11 mouse cellular contexts compared by ENCODE assay signal in genomic region chr15:40018792-40019151, GRCm38 (mm10).
A peak's percentile ranks its signal among the peaks of the same experiment; 100 is the strongest.
DNase-seq lines count a peak whose midpoint lies in the region; ATAC-seq lines count a peak whose summit lies in the region.
"Had no signal": no experiment of that assay in that cellular context is flagged by ENCODE, and none has a peak within 500 bp of the region (broad histone marks: within the 10 kb centered on the region; RNA-seq: fewer than 3 reads in every experiment).

No protein-coding gene starts in this region.

- intact Hi-C loops in heart, postnatal 36 days (cut with DNase I) = no loop called here

- no peaks in the 10 kb centered on the region for H3K36me3 ChIP-seq in heart, embryonic 14.5 days (ENCODE audit: control insufficient read depth, insufficient read depth, low read length)
- no peaks in the 10 kb centered on the region for H3K36me3 ChIP-seq in forebrain, embryonic 14.5 days (ENCODE audit: control insufficient read depth, insufficient read depth, low read length)
- H3K36me3 ChIP-seq: limb, embryonic 15.5 days had no signal

- H3K9me3 ChIP-seq in heart, embryonic 14.5 days (ENCODE audit: control insufficient read depth, low read length) = no peaks in the 10 kb centered on the region
- H3K9me3 ChIP-seq in forebrain, embryonic 14.5 days (replicated peaks; ENCODE audit: control insufficient read depth, low read length) = no peaks in the 10 kb centered on the region
- H3K9me3 ChIP-seq: limb, embryonic 15.5 days had no signal

- peaks cover 8 to 22% of the 10 kb centered on the region in 2 experiments for H3K4me1 ChIP-seq in heart, embryonic 14.5 days (ENCODE audit: control insufficient read depth in 2 of 2, insufficient read depth in 2 of 2, low read length in 2 of 2)
- H3K4me1 ChIP-seq in forebrain, embryonic 14.5 days (ENCODE audit: control insufficient read depth, insufficient read depth, low read length) = peaks cover 9% of the 10 kb centered on the region; the same call in 1 of the 2 replicates
- H3K4me1 ChIP-seq: limb, embryonic 15.5 days had no signal

- no peaks in the 10 kb centered on the region for H3K27me3 ChIP-seq in heart, embryonic 14.5 days (ENCODE audit: control insufficient read depth, insufficient read depth, low read length)
- H3K27me3 ChIP-seq in forebrain, embryonic 14.5 days (replicated peaks; ENCODE audit: control insufficient read depth, insufficient read depth, low read length) = no peaks in the 10 kb centered on the region
- H3K27me3 ChIP-seq: limb, embryonic 15.5 days had no signal

- peak overlapping the region in 1 of 2 experiments; percentile 66; a peak in 1 of 4 replicates for H3K27ac ChIP-seq in heart, embryonic 14.5 days (replicated peaks in 1 of 2; ENCODE audit: control insufficient read depth in 1 of 2, insufficient read depth in 1 of 2, low read depth in 2 of 2, low read length in 2 of 2)
- H3K27ac ChIP-seq in forebrain, embryonic 14.5 days (ENCODE audit: low read depth, low read length) = no peak overlapping the region
- H3K27ac ChIP-seq: limb, embryonic 15.5 days; stomach, postnatal 0 days had no signal

- no peak for ATAC-seq in heart, embryonic 14.5 days (ENCODE audit: insufficient number of reproducible peaks, insufficient read depth, low FRiP score, low read depth)
- ATAC-seq in forebrain, embryonic 14.5 days = peak; percentile 79

- WGBS in heart, embryonic 14.5 days = 50% methylated on average over 8 of the region's 8 CpGs
- 25% methylated on average over 8 of the region's 8 CpGs for WGBS in forebrain, embryonic 14.5 days

- H3K9ac ChIP-seq in heart, embryonic 14.5 days (ENCODE audit: low read length) = no peak overlapping the region
- H3K9ac ChIP-seq in forebrain, embryonic 14.5 days (ENCODE audit: low read length) = no peak overlapping the region
- H3K9ac ChIP-seq: limb, embryonic 15.5 days had no signal

- no peak overlapping the region for H3K4me3 ChIP-seq in heart, embryonic 14.5 days (ENCODE audit: control insufficient read depth in 1 of 2, insufficient read depth in 1 of 2, low read depth in 1 of 2, low read length in 2 of 2)
- no peak overlapping the region for H3K4me3 ChIP-seq in forebrain, embryonic 14.5 days (ENCODE audit: low read depth, low read length)
- H3K4me3 ChIP-seq: limb, embryonic 15.5 days had no signal

- H3K4me2 ChIP-seq in heart, embryonic 14.5 days (ENCODE audit: low read length) = peak overlapping the region; percentile 42
- H3K4me2 ChIP-seq in forebrain, embryonic 14.5 days (ENCODE audit: low read length) = peak overlapping the region; percentile 0; the same call in 1 of the 2 replicates

- DNase-seq in heart, postnatal 36 days = no peak
- DNase-seq in lung, postnatal 36 days = peak; percentile 5
- DNase-seq in lung, postnatal 14 days = no peak
- DNase-seq in forebrain, embryonic 14.5 days (ENCODE audit: low spot score) = peak; percentile 51
- peak; percentile 18 for DNase-seq in retina, embryonic 14.5 days (ENCODE audit: low spot score)
- DNase-seq in cerebellum, postnatal 25 days = no peak
- no peak for DNase-seq in thymus, postnatal 25 days
- DNase-seq: right cerebral cortex, postnatal 14 days had no signal

Comparison
In these comparisons a context has a peak if more than half of its experiments do, and no peak if none do; other contexts are left out.
1. DNase-seq: peak in lung, postnatal 36 days (single experiment), forebrain, embryonic 14.5 days (single experiment) and retina, embryonic 14.5 days (single experiment); none in heart, postnatal 36 days (0 of 2), lung, postnatal 14 days (single experiment), cerebellum, postnatal 25 days (0 of 2) and thymus, postnatal 25 days (single experiment).